Mouse (Mus musculus): Measurements from ENCODE around the gene Olfr631. TPM values are rescaled to one million over a fixed set of nuclear protein-coding genes. Genes with fewer than 3 reads are reported as not detected.
"Not testable (repeated sequence)": the region's sequence is repeated elsewhere in the genome, so short reads cannot be mapped to it uniquely, and the experiment has no call there.

Gene Olfr631
- 0.30 TPM in 1 of 2 replicates, not detected in the other for polyA plus RNA-seq (2016; fragmentation: Nextera tagmentation; extraction: Ambion mirVana)

DNA sequence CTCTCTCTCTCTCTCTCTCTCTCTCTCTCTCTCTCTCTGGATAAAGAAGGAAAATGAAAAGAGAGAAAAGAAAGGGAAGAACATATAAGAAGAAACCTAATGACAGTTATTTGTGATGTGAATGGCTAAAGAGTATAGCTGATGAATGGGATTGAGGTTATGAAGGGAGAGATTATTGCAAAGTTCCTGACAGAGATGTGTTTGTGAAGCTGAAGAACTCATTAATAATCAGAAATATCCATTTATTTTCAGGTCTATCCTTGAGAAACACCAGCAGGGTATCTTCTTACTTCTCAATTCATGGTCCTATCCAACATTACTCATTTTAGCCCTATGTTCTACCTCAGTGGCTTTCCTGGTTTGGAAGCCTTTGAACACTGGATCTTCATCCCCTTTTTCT lies at the start of gene Olfr631:
Gene Olfr631 (plus strand): TSS at position 301 of the 400 bp plus-strand sequence.
- H3K36me3 ChIP-seq, result no peaks in the 10 kb centered on the region
- H3K9ac ChIP-seq, result no peak within 1 kb of the TSS
- no peak within 1 kb of the TSS for H3K27ac ChIP-seq
- no peak within 1 kb of the TSS for H3K4me2 ChIP-seq
- H3K4me3 ChIP-seq, result no peak within 1 kb of the TSS
- no peaks in the 10 kb centered on the region for H3K9me3 ChIP-seq (replicated peaks)
- 0 out of 2 replicates have a peak, but pooled peaks cover 5% of the 10 kb centered on the region for H3K27me3 ChIP-seq (replicated peaks)
- H3K4me1 ChIP-seq, result no peaks in the 10 kb centered on the region
- no peak for ATAC-seq

DNA sequence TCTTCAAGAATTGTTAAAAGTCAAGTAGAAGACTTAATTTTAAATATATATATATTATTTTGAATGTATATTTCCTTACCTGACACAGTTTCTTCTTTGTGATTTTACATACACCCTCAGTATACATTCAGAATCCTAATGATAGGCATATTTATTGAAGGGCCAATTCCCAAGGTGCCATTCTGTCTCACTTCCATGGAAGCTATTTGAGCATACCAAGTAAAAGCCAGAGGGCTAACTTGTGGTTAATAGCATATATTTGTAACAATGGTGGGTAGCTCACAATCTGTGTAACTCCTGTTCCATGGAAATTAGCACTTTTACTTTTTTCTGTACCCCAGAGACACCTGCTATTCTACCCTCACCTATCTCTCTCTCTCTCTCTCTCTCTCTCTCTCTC lies 42.5 kb upstream of the Olfr631 start, which contains the start of gene Olfr66:
Gene Olfr66 (minus strand): TSS at position 101 of the 400 bp plus-strand sequence.
- Histone ChIP-seq H3K4me1 (peaks cover 5% of the 10 kb centered on the region; the same call in 1 of the 2 replicates), H3K4me2 (no peak within 1 kb of the TSS), H3K27me3 (replicated peaks) (no peaks in the 10 kb centered on the region), H3K9me3 (replicated peaks) (no peaks in the 10 kb centered on the region), H3K27ac (no peak within 1 kb of the TSS), H3K4me3 (no peak within 1 kb of the TSS), H3K36me3 (no peaks in the 10 kb centered on the region), H3K9ac (no peak within 1 kb of the TSS)
- ATAC-seq, result no peak

DNA sequence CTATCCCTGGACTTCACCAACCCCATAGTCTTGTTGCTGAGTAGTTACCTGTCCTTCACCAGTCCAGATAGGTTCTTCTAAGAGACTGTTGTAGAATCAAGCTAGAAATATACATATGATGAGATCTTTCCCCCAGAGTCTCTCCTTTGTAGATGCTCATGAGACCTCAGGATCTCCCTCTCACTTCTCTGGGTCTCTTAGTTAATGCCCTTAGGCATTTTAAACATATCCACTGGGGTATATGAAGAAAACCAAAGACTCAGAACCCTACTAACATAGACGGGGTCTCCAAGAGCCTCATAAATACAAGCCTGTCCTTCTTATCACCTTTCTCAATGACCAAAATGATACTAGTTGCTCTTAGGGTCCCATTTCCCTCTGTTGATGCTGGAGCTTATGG lies 34.2 kb upstream of the Olfr631 start, which contains the start of gene Olfr64:
Gene Olfr64 (minus strand): TSS at position 101 of the 400 bp plus-strand sequence.
- WGBS (ENCODE audit: insufficient replicate concordance), result 70% methylated on average over 1 of the region's 1 CpGs
- no peaks in the 10 kb centered on the region for H3K27me3 ChIP-seq (replicated peaks)
- H3K9me3 ChIP-seq (replicated peaks), result no peaks in the 10 kb centered on the region
- no peak within 1 kb of the TSS for H3K4me3 ChIP-seq
- no peak for ATAC-seq
- no peaks in the 10 kb centered on the region for H3K4me1 ChIP-seq
- H3K4me2 ChIP-seq, result no peak within 1 kb of the TSS
- no peak within 1 kb of the TSS for H3K9ac ChIP-seq
- no peaks in the 10 kb centered on the region for H3K36me3 ChIP-seq
- no peak within 1 kb of the TSS for H3K27ac ChIP-seq

DNA sequence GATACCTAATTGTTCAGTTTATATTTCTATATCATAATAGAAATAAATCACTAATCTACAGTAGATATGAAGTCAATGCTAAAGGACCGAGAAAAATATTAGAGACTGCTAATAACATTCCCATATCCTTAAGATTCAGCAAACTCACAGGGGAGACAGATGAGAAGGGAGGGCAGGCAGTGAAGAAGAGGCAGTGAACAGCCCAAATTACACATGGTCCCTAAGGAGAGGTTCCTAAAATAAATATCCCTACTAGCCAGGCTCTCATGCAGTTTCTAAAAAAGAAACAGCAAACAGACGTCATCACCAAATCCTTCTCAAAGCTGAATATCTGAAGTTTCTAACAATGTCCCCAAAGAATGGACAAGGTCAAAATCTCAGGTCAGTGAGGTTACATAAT lies 25.4 kb upstream of the Olfr631 start, which contains the start of gene Olfr65:
Gene Olfr65 (plus strand): TSS at position 301 of the 400 bp plus-strand sequence.
- H3K27me3 ChIP-seq (replicated peaks), result no peaks in the 10 kb centered on the region
- no peaks in the 10 kb centered on the region for H3K9me3 ChIP-seq (replicated peaks)
- 75% methylated on average over 2 of the region's 2 CpGs for WGBS (ENCODE audit: insufficient replicate concordance)
- H3K36me3 ChIP-seq, result no peaks in the 10 kb centered on the region
- no peak for ATAC-seq
- H3K9ac ChIP-seq, result no peak within 1 kb of the TSS
- no peak within 1 kb of the TSS for H3K4me2 ChIP-seq
- H3K4me3 ChIP-seq, result no peak within 1 kb of the TSS
- 0 out of 2 replicates have a peak, but pooled peaks cover 4% of the 10 kb centered on the region for H3K4me1 ChIP-seq
- no peak within 1 kb of the TSS for H3K27ac ChIP-seq

DNA sequence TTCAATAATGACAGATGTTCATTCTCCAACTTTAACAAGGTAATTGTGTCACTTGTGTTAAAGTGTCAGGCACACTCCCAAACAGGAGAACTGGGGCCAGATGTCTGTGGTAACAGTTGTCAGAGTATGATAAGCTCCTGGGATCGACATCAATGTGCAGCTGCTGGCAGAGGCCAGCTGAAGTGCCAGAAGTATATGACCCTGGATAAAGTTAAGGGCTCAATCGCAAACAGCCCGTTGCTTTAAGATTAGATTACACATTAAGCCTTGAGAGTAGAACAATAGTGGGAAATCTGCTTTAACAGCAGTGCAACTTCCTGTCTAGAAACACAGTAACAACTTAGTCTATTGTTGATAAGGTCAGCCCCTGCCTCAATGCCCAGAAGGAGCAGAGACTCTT lies 18.6 kb upstream of the Olfr631 start:
- Histone ChIP-seq H3K27ac (peak overlapping the region; percentile 93), H3K4me3 (no peak overlapping the region), H3K4me2 (peak overlapping the region; percentile 52), H3K36me3 (no peaks in the 10 kb centered on the region), H3K9me3 (replicated peaks) (no peaks in the 10 kb centered on the region), H3K9ac (peak overlapping the region; percentile 52), H3K4me1 (peaks cover 66% of the 10 kb centered on the region), H3K27me3 (replicated peaks) (no peaks in the 10 kb centered on the region)
- peak; percentile 96 for ATAC-seq
- WGBS (ENCODE audit: insufficient replicate concordance), result 5% methylated on average over 3 of the region's 3 CpGs

DNA sequence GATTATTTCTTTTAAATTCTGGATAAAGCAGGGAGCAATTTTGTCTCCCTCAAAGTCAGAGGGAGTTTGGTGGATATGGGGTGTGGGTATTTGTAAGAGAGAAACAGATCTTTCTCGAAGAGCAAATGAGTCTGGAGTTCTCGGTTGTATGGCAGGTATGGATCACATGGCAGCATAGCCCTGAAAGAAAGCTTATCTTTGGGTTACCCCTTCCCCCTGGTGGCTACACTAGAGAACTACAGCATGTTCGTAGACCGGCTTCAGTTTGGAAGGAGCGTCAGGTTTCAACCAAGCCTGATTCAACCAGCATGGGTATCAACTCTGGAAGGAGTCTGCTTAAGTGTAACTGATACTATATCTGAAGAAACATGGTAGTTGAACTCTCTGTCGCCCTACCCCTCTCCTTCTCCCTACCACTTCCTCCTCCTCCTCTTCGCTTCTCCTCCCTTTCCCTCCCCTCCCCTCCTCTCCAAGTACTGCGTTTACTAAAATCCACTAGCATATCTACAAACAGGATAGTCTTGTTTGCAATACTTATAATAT lies 15.6 kb upstream of the Olfr631 start:
- Histone ChIP-seq H3K27ac (peak overlapping the region; percentile 93), H3K4me1 (peaks cover 75% of the 10 kb centered on the region), H3K36me3 (no peaks in the 10 kb centered on the region), H3K9ac (peak overlapping the region; percentile 63), H3K4me2 (peak overlapping the region; percentile 45), H3K4me3 (no peak overlapping the region), H3K9me3 (replicated peaks) (no peaks in the 10 kb centered on the region), H3K27me3 (replicated peaks) (no peaks in the 10 kb centered on the region)
- 32% methylated on average over 8 of the region's 8 CpGs for WGBS (ENCODE audit: insufficient replicate concordance)
- peak; percentile 43 for ATAC-seq

DNA sequence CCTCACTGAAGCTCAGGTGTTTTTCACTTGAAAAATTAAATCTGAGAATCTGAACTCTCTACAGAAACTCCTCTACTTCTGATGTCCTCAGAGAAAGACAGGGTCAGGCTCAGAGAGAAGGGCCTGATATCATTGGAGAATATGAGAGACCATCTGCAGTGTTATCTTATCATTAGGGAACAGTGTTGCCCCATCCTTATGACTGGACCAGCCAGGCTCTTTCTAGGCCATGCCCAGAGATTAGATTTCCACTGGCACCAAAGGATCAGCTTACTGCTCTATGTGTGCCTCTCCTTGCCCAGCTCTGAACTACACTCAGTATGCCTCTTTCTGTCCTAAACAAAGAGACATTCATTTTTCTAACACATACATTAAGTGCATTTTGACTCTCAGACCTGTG lies 13.3 kb upstream of the Olfr631 start:
- H3K36me3 ChIP-seq, result no peaks in the 10 kb centered on the region

DNA sequence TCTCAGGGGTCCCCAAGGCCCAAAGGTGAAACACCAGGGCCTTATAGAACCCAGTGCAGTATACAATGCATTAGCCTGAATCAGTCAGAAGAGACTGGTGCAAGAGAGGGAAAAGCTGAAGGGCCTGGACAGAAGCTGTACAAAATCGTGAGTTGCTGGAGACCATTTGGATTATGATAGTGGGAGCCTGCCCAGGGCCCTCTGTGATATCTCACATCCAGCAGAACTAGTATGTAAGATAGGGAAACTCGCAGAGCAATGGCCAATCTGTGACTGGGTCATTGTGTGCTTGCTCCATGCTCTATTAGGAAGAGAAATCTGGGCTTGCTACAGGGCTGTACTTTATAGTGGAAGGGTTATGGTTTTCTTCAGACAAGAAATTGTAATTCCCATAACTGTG lies 5.6 kb downstream of the Olfr631 start, which contains the start of gene Olfr632:
Gene Olfr632 (plus strand): TSS at position 84 of the 400 bp plus-strand sequence.
- peak; percentile 58 for ATAC-seq
- Histone ChIP-seq H3K27ac (no peak within 1 kb of the TSS), H3K27me3 (replicated peaks) (peaks cover 8% of the 10 kb centered on the region; the same call in 1 of the 2 replicates), H3K4me2 (no peak within 1 kb of the TSS), H3K9ac (no peak within 1 kb of the TSS), H3K36me3 (no peaks in the 10 kb centered on the region), H3K4me1 (peaks cover 6% of the 10 kb centered on the region), H3K9me3 (replicated peaks) (no peaks in the 10 kb centered on the region), H3K4me3 (no peak within 1 kb of the TSS)
- WGBS (ENCODE audit: insufficient replicate concordance), result 40% methylated on average over 2 of the region's 2 CpGs

More for the DNA sequence above, 13.3 kb upstream of the Olfr631 start:
- Histone ChIP-seq H3K4me3 (no peak overlapping the region), H3K9me3 (replicated peaks) (no peaks in the 10 kb centered on the region), H3K4me1 (peaks cover 56% of the 10 kb centered on the region), H3K27ac (peak overlapping the region; percentile 90), H3K9ac (peak overlapping the region; percentile 61), H3K27me3 (replicated peaks) (no peaks in the 10 kb centered on the region), H3K4me2 (peak overlapping the region; percentile 46)
- peak; percentile 97 for ATAC-seq

DNA sequence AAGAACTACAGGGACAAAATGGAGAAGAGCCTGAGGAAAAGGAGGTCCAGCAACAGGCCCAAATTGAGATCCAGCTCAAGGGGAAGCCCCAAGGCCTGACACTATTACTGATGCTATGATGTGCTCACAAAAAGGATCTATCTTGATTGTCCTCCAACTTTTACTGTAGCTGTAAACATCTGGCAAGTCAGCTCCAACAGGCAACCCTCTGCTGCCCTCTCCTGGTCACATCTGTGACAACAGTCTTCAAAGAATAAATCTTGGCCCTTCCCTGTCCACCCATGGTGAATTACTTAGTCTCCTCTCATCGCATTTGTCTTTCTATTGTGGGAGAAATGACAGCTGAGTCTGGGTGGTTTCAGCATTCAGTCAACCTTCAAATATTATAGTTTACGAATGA lies 14.1 kb downstream of the Olfr631 start:
- Histone ChIP-seq H3K4me1 (peaks cover 7% of the 10 kb centered on the region), H3K4me2 (no peak overlapping the region), H3K27ac (peak overlapping the region; percentile 76), H3K4me3 (no peak overlapping the region), H3K9ac (peak overlapping the region; percentile 47; the same call in 1 of the 2 replicates), H3K9me3 (replicated peaks) (no peaks in the 10 kb centered on the region), H3K27me3 (replicated peaks) (no peaks in the 10 kb centered on the region), H3K36me3 (no peaks in the 10 kb centered on the region)
- peak; percentile 84 for ATAC-seq
- 20% methylated on average over 2 of the region's 2 CpGs for WGBS (ENCODE audit: insufficient replicate concordance)

DNA sequence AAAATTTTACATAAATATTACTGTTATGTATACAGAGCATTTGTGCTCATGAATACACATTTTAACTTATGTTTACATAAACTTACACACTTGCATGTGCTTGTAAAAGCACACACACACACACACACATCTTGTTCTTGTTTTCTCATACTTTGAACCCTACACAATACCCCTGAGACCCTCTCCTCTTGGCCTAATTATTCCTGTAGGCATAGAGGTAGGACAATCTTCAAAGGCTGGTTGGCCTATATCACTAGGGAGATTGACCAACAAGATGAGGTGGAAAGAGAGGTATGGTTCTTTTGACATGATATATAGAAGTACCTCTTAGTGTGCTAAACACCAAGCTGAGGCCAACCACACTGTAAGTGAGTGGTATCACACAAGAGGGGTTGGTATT lies 15.5 kb downstream of the Olfr631 start, which contains the start of gene Olfr633:
Gene Olfr633 (plus strand): TSS at position 301 of the 400 bp plus-strand sequence.
- no peak for ATAC-seq
- no peak within 1 kb of the TSS for H3K4me3 ChIP-seq
- H3K4me2 ChIP-seq, result no peak within 1 kb of the TSS
- no peak within 1 kb of the TSS for H3K27ac ChIP-seq
- peaks cover 7% of the 10 kb centered on the region for H3K4me1 ChIP-seq
- no peak within 1 kb of the TSS for H3K9ac ChIP-seq
- no peaks in the 10 kb centered on the region for H3K9me3 ChIP-seq (replicated peaks)
- no peaks in the 10 kb centered on the region for H3K36me3 ChIP-seq
- H3K27me3 ChIP-seq (replicated peaks), result no peaks in the 10 kb centered on the region

DNA sequence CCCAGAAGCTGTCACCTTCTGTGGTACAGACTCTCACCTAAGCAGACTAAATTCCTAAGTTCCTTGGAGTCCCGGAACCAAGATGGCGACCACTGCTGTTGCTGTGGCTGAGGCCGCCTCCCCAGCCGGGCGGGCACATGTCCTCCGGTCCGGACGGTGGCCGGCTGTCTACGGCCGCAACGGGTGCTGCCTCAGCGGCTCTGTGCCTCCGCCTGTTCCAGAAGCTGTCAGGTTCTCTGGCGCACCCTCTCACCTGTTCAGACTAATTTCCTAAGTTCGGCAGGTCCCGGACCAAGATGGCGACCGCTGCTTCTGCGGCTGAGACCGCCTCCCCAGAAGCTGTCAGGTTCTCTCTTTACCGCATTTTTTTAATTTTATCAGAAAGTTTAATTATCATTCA lies 38.2 kb downstream of the Olfr631 start:
- H3K4me1 ChIP-seq; H3K4me3 ChIP-seq; H3K36me3 ChIP-seq; H3K27me3 ChIP-seq (replicated peaks); H3K9ac ChIP-seq; H3K27ac ChIP-seq; H3K4me2 ChIP-seq; ATAC-seq; H3K9me3 ChIP-seq (replicated peaks): not testable (repeated sequence)
- 82% methylated on average over 22 of the region's 22 CpGs for WGBS (ENCODE audit: insufficient replicate concordance)

DNA sequence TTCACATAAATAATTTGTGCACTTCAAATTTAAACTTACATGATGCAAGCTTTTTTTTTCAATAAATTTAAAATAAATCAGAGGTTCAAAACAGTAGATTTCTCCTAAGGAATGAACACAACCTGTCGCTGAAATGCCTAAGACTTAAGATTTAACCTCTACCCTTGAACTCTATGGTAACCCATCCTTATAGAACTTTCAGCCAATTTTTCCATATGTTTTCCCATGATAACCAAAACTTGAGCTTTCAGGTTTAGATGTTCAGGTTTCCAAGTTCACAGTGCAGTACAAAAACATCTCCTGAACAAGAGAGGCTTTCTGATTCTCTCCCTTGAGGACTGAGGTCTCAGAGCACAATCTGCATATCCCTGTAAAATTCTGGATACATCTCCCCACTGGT lies 42.2 kb downstream of the Olfr631 start, which contains the start of gene Olfr635:
Gene Olfr635 (plus strand): TSS at position 301 of the 400 bp plus-strand sequence.
- Histone ChIP-seq H3K4me3 (no peak within 1 kb of the TSS), H3K4me1 (no peaks in the 10 kb centered on the region)

DNA sequence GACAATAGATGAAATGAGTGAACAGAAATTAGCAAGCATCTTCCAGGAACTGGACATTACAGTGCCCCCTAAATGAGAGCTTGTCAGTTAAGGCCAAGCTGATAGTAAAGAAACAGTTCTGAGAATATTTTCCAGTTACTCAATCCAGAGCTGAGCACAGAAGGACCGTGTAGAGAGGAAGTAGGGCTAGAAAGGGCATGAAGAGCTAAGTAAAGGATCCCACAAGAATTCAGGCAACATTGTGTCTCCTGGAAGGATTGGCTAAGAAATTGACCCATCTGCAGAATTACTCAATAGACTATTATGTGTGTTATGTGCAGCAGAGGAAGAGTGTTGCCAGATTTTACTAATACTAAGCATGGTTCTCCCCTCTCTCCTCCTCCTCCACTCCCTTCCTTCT lies 43.2 kb downstream of the Olfr631 start:
- Histone ChIP-seq H3K4me2 (no peak overlapping the region), H3K27ac (no peak overlapping the region), H3K27me3 (replicated peaks) (no peaks in the 10 kb centered on the region), H3K9me3 (replicated peaks) (no peaks in the 10 kb centered on the region), H3K4me1 (no peaks in the 10 kb centered on the region), H3K9ac (no peak overlapping the region), H3K36me3 (no peaks in the 10 kb centered on the region), H3K4me3 (no peak overlapping the region)
- no peak for ATAC-seq
- WGBS (ENCODE audit: insufficient replicate concordance), result 26% methylated on average over 1 of the region's 1 CpGs

More for the DNA sequence above, 42.2 kb downstream of the Olfr631 start, which contains the start of gene Olfr635:
- ATAC-seq, result no peak
- Histone ChIP-seq H3K27ac (no peak within 1 kb of the TSS), H3K36me3 (no peaks in the 10 kb centered on the region), H3K27me3 (replicated peaks) (no peaks in the 10 kb centered on the region), H3K9ac (no peak within 1 kb of the TSS), H3K4me2 (no peak within 1 kb of the TSS), H3K9me3 (replicated peaks) (no peaks in the 10 kb centered on the region)
- WGBS (ENCODE audit: insufficient replicate concordance), result 69% methylated on average over 1 of the region's 1 CpGs
